Mouse (Mus musculus) heart, postnatal 10 days (tissue): ENCODE measurements around the gene Card14. TPM values are rescaled to one million over a fixed set of nuclear protein-coding genes. Genes with fewer than 3 reads are reported as not detected.
A peak's percentile ranks its signal among the peaks of the same experiment; 100 is the strongest.
"Not testable (repeated sequence)": the region's sequence is repeated elsewhere in the genome, so short reads cannot be mapped to it uniquely, and the experiment has no call there.

ENCODE experiments used
- DNase-seq, 2 experiments: peaks; one replicate each; pipeline ENCODE4 v3.0.0; 2021
- intact Hi-C: fragments of 180-260 bp; cut with DNase I; formaldehyde crosslinking; loops from one replicate; pipeline ENCODE4 v1.15.1; 2025
- total RNA-seq, 2 experiments: library from RNA; stranded (reverse); gene quantifications; 2 replicates each; pipeline ENCODE4 v1.2.3; 2021

Card14 gene
- under 1 TPM; 0.07 to 0.12 TPM for total RNA-seq

DNA sequence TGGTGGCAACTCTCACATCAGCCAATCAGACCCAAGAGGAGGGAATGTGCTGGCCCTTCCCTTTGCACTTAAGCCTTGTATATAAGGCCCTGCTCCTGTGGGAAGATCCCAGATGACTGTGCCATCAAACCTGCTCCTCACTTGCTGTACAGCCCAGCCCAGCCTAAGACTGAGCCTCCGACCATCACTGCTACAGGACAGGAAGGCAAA is at the start of gene Card14:
Card14 (plus strand) TSS at position 111 of the 210 bp plus-strand sequence.
- no peak for DNase-seq
- intact Hi-C loops, result no loop called here

DNA sequence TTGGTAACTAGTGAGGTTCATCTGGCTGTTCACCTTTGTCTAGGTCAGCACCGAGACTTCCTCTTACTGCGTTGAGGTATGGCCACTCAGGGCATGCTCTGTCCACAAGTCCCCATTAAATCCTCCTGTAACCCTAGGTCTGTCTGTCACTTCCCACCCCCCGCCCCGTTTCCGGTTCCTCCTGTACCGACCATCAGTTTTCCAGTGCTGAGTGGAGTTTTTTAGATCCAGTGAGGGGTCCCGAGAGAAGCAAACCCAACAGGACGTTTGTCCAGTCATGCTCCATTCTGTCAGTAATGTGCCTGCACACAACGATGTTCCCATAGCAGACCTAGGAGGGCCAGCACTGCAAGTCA is 49.4 kb upstream of the Card14 start:
- intact Hi-C loops, result no loop called here

DNA sequence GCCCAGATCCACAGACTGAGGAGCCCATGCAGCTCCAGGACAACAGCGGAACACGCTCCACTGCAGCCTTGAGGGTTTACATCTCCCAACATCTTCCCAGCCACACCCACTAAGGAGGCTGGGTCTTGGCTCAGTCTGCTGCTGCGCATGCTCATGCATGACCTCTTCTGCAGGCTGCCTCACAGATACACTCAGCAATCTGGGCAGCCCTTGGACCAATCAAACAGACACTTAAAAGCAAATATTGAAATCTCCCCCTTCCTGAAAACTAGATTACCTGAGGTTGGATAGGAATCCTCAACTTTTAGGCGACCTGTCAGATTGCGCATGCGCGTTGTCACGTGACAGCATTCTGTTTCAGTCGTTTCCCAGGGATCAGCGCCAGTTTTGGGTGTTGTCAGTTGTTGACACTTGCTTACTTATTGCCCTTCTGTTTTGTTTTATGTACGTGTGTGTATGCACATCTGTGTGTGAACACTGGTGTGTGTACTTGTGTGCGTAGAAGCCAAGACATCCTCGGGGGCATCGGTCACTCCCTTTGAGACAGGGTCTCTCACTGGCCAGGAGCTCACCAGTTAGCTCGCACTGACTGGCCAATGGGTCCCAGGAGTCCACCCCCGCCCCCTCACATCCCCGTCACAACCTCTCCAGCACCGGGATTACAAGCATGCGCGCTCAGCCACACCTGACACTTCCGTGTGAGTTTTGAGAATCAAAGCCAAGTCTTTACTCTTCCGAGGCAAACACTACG is 48.8 kb upstream of the Card14 start:
- intact Hi-C loops, result no loop called here
- DNase-seq, result peak; percentile 76 to 81

More for the DNA sequence above, 49.4 kb upstream of the Card14 start:
- DNase-seq, result no peak

DNA sequence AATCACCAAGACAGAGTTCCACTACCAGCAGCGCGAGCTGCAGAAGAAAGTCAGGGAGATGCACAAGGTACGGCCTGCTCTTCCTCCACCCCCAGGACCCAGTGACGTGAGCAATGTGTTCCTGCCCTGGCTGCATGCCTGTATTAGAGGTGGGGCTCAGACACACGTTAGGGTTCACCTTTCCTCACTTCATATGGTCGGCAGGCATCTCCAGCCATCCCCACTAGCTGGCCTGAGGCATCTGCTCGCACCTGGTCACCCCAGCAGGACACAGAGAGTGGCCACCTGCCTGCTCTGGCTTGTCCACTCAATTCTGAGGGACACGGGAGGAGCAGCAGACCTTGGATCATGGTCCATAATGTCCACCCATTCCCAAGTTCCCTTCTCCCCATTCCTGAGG is 47.6 kb upstream of the Card14 start:
- intact Hi-C loops, result no loop called here
- DNase-seq, result no peak

DNA sequence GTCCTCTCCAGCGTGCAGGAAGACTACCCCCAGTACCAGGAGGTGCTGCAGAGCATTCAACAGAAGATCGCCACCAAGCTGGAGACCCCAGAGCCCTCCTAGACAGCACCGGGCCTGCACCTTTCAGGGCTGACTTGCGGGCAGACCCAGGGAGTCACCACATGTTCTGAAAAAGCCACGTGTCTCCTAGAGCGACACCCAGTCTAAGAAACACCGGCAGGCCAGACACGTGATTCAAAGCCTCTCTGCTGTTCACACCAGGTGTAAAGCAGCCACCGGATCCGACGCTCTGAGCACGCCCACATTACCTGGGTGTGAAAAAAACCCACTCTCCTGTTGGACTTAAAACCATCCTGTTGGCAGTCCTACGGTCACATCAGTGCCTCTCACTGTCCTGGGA is 43.2 kb upstream of the Card14 start:
- intact Hi-C loops, result no loop called here
- DNase-seq, result no peak

DNA sequence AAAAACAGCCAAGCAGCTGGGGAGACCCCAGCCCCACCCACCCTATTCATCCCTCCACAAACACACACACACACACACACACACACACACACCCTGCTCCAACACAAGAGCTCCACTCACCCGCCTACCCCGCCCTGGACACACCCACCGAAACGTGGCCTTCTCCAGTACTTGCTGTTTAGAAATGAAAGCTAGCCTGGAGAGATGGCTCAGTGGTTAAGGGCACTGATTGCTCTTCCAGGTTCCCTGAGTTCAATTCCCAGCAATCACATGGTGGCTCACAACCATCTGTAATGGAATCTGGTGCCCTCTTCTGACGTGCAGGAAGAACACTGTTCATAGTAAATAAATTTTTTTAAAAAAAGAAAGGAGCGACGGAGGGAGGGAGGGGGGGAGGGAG is 41.8 kb upstream of the Card14 start:
- DNase-seq, result no peak
- intact Hi-C loops, result no loop called here

DNA sequence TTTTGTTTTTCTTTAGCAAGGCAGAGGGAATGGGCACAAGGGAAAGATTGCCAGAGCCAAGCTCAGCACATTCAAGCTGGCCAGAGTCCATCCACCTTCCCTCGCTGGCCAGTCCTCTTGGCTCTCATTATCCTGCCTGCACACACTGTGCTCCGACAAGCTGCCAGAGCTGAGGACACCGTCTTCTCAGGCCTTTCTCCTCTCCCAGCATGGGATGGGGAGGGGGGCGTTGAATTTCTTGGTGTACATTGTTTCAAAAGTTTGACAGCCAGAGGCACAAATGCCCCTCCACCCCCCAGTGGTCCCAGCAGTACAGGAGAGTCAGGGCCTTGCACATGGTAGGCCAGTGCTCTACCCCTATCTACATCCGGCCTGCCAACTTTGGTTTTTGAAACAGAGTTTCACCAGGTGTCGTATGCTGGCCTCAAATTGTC is 40.3 kb upstream of the Card14 start:
- intact Hi-C loops, result no loop called here
- peak; percentile 56 to 59 for DNase-seq

DNA sequence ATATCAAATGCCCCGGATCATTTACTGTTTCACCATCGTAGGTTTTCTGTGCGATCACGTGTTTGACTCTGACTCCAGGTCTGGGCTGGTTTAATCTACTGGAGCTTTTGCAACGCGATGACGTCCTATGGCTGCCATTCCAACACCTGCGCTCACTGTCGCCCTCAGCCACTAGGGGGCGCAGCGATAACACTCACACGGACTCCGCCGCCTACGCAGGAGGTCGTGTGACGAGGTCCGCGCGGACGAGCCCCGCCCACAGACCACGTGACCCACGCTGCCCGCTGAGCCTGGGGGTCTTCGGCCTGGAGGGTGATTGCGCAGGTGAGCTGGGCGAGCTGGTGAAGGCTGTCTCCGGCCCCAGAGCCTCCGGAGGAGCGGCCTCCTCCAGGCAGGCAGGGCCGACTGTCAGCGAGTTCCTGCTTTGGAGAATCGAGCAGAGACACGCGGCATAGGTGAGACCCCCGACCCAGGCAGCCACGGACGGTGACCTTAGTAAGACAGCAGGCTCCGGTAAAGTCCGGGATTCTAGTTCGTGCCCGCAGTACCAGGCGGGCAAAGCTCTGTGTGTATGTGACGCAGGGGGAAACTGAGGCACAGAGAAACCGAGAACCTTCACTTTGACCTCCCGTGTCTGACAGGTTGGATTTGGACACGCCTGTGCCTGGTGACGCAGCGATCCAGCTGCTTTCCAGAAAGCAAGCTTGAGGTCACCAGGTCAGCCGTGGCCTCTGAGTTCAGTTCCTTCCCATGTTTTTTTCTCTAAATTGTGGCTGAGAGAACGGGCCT is 39.6 kb upstream of the Card14 start, which contains the start of gene Gaa:
Gaa (plus strand) TSS at position 120 of the 789 bp plus-strand sequence.
- peak; percentile 95 to 98 for DNase-seq
- intact Hi-C loops, result loop anchor here (2.0 kb wide), 1 partner anchor 33 kb away; the partner anchor contains the start of gene Eif4a3

DNA sequence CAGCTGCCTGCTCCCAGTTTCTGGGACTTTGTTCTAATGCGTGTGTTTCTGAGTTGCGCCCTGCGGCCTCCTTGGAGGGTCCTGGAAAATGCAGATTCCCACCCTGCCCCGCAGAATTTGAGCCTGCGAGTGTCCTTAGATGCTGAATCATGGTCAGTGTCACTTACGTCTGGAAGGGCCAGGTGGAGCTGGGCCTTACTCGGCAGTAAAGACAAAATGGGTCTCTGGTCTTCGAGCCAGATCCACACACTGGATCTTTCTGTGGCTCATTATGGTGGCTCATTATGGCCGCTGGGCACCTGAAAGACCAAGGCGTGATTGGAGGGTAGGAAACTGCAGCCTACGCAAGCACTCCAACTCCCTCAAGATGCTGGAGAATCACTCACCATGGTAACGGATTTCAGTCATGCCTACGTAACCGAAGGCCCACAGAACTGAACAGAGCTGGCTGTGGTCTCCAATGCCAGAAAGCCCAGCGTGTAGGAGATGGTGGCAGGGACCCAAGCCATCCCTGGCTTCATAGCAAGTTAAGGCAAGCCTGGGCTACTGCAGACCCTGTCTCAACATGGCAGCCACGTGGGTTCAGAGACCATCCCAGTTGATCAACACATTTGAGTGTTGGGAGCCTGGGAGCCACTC is 38.9 kb upstream of the Card14 start:
- DNase-seq, result no peak
- intact Hi-C loops, result loop anchor here (2.0 kb wide), 1 partner anchor 32 kb away; the partner anchor contains the start of gene Eif4a3

DNA sequence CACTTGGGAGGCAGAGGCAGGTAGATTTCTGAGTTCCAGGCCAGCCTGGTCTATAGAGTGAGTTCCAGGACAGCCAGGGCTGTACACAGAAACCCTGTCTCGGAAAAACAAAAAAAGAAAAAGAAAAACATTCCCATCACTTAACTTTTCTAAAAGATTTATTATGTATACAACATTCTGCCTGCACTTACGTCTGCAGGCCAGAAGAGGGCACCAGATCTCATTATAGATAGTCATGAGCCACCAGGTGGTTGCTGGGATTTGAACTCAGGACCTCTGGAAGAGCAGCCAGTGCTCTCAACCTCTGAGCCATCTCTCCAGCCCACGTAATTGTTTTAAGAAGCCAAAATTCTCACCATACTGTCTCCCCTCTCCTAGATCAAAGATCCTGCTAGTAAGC is 35.1 kb upstream of the Card14 start:
- intact Hi-C loops, result not testable (repeated sequence)

DNA sequence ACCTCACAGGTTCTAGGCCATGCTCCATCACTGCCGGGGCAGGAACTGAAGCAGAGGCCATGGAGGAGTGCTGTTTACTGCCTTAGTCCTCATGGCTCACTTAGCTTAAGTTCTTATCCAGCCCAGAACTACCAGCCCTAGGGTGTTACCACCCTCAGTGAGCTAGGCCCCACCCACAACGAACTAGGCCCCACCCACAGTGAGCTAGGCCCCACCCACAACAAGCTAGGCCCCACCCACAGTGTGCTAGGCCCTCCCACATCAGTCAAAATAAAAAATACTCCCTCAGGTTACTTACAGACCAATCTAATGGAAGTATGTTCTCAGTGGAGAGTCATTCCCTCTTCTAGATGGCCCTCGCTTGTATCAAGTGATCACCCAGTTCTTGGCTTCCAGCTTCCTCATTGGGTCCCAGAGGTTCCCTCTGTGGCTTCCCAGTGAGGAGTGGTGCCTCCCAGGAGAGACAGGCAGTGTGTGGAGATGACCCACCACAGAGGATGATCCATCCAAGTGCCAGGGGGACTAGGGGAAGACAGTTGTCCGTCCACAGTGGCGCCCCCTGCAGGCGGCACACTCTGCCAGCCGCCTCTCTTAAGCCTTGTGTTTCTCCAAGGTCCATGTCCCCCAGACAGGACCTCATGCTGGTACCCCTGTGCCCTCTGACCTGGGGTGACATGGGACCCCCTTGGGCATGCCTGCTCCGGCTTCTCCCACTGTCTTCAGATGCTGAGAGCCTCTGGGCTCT is 34.2 kb upstream of the Card14 start:
- intact Hi-C loops, result no loop called here
- no peak for DNase-seq

More for the DNA sequence above, 35.1 kb upstream of the Card14 start:
- DNase-seq, result not testable (repeated sequence)

DNA sequence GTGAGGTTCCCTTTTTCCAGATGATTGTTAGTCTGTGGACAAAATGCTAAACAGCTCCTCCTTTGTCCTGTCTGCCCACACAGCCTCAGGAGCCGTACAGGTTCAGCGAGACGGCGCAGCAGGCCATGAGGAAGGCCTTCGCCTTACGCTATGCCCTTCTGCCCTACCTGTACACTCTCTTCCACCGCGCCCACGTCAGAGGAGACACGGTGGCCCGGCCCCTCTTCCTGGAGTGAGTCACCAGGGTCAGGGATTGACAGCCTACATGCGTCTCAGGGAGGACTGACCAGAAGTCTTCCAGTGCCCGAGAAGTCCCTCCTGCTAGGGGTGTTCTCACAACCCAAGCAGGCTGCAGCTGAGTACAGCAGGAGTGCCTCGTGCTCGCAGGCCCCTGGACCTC is 26.5 kb upstream of the Card14 start:
- intact Hi-C loops, result no loop called here
- no peak for DNase-seq

DNA sequence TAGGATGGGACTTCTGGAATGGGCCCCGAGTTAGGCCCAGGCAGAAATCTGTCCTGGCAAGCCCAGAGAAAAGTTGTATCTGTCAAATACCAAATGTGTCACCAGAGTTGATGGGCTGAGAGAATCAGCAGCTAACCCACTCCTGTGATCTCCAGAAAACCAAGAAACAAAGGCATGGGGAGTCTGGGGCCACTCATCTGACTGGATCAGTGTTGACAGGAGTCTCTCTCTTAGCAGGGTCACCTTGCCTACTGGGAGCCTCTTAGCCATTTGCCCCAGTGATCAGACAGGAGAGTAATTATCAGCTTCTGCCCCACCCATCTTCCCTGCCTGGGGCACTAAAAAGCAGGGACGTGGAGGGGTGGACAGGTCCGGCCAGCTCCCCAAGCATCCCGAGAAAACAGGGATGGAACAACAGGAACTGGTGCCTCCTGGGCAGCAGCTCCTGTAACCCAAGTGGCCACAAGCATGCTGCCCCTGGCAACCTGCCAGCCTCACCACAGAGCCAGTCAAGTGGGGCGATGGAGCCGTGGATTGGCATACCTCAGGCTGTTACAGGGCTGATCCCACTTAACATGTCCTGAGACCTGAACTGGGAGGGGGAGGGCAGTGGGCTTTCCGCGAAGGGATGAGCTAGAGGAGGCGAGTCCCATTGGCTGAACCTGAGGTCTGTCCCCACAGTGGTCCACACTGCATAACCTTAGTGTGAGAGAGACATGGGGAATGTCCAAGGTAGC is 21.6 kb upstream of the Card14 start:
- intact Hi-C loops, result no loop called here
- DNase-seq, result no peak

DNA sequence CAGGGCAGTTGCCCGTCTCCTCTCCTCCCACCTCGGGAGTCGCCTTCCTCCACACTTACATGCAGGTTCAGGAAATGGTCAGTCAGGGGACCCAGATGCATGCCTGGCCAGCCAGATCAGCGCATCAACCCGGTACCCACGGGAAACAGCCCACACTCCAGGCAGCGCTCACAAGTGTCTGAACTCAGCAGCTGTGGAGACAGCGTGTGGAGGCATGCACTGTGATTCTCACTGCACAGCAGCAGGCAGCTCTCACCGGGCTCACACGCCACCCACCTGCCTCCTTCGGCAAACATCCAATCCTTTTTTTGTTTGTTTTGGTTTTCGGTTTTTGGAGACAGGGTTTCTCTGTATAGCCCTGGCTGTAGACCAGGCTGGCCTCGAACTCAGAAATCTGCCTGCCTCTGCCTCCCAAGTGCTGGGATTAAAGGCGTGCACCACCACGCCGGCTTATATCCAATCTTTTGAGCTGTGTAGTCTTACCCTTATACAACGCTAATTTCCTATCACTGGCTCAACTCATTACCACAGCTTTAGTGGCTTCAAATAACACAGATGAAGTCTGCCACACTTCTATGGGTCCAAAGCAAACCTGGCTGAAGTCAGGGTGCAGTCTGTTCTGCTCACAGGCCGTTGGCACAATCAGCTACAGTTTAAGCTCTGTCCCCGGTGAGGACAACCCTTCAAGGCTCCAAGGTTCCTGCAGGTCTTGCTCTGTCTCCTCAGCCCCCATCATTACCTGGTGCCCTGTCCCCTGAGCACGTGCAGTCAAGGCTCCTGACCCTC is 20.2 kb upstream of the Card14 start:
- no peak for DNase-seq
- intact Hi-C loops, result no loop called here

DNA sequence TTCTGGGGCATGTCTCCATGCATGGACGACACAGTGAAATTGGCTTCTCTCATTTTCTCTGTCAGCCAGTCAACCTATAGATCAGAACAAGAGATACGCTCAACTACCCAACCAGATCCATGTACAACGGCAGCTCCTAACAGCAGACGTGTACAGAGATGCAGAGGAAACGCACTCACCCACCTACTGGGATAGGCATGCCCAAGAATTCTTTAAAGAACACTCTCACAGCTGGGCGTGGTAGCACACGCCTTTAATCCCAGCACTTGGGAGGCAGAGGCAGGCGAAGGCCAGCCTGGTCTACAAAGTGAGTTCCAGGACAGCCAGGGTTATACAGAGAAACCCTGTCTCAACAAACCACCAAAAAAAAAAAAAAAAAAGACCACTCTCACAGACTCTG is 14.7 kb upstream of the Card14 start:
- intact Hi-C loops, result not testable (repeated sequence)

DNA sequence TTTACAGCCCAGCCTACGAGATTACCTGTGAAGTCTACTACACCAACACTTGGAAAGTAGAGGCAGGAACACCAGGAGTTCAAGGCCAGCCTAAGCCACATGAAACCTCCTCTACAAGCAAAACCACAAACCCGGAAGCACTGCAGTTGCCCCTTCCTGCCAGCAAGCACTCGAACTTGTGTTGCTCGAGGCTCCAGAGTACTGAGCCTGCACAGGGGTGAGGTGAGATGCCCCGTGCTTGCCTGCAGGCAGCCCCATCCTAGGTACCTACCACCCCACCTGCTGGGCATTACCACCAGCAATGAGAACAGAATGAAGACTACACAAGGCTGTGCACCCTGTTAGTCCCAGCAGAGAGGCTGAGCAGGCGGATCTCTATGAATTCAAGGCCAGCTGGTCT is 9.6 kb upstream of the Card14 start:
- no peak for DNase-seq
- intact Hi-C loops, result no loop called here

More for the DNA sequence above, 14.7 kb upstream of the Card14 start:
- not testable (repeated sequence) for DNase-seq

DNA sequence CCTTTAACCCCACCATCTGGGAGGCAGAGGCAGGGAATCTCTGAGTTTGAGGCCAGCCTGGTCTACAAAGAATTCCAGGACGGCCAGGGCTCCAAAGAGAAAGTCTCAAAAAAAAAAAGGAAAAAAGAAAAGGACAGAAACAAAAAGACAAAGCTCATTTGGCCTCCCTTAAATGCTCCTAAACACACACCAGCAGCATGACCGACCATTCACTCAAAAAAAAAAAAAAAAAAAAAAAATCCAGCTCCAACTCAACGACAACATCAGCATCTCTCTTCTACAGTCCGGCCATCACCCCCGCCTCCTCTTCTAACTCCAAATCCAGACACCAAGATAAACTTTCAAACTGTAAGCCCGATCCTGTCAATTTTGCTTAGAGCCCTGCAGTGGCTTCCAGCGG is 8.7 kb upstream of the Card14 start:
- DNase-seq, result no peak
- intact Hi-C loops, result no loop called here

DNA sequence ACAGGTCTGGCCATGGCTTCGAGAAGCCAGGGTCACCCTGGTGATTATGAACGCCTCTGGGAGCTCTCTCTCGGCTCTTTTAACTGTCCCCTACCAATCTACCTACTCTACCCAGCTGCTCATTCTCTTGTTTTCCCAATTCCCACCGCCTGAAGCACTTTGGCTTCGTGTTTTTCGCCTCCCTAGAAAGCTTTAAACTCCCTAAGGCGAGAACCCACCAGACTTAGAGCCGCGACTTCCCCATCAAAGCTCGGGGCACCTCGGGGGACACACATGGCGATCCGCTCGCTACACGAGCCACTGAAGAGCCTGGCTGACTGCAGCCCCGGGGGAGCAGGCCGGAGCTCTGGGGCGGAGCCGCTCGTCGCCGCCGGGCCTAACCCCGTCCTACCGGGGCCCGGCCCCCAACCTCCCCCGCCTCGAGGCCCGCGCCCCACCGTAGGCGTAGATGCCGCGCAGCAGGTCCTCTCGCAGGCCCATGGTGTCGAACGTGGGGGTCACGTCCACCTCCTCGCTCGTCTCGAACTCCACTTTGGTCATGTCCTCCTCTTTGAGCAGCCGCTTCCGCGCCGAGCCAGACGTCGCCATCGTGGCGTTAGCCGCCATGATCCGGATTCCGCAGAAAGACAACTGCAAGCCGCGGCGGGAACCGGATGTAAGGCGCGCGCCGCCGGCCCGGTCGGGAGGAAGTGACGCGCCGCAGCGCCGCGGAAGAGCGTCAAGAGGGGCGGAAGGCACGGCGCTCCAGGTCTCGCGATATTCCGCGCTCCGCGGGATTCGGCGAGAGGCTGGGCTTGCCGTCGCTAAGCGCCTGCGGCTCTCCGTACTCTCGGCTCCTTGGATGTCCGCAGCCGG is 8.0 kb upstream of the Card14 start, which contains the start of gene Eif4a3:
Eif4a3 (minus strand) TSS at position 699 of the 855 bp plus-strand sequence.
- peak; percentile 97 to 98 for DNase-seq
- intact Hi-C loops, result loop anchor here (2.0 kb wide), 1 partner anchor 31 kb away; no protein-coding TSS in a partner anchor
